Mouse (Mus musculus) gastrocnemius, adult 18-20 months (tissue): ENCODE data around the gene Teddm1a. TPM values are rescaled to one million over a fixed set of nuclear protein-coding genes. Genes with fewer than 3 reads are reported as not detected.
A peak's percentile ranks its signal among the peaks of the same experiment; 100 is the strongest.

Source experiments
- microRNA-seq: library from miRNA; unstranded; fragments of <30 nt; microRNA quantifications from one replicate; pipeline ENCODE4 v1.2.0, GENCODE M21; 2021
- total RNA-seq, 2 experiments: library from RNA; stranded (reverse); gene quantifications; 2 replicates each; pipeline ENCODE4 v1.2.3; 2021

The Teddm1a gene
- total RNA-seq, 2 experiments from 2014 or later, result not detected

Small RNA genes within 50 kb of the gene (microRNA-seq; reads per million reads assigned to microRNA genes)
- gene Mir8114, result 10.6 reads per million, percentile 25 among the genes with 10 or more reads in this experiment

Other genes starting within 250 kb of the Teddm1a start
- gene Rgs8, start 238.7 kb upstream of the Teddm1a start, total RNA-seq, result not detected
- under 1 TPM; 0.81 to 0.87 TPM for gene Rgs16, start 151.4 kb upstream of the Teddm1a start, total RNA-seq
- gene Rnasel, start 142.3 kb upstream of the Teddm1a start, total RNA-seq, result 1 to 10 TPM in 1 of 2 experiments, under 1 TPM in 1; 0.87 to 1.5 TPM
- gene Rgsl1, start 47.6 kb upstream of the Teddm1a start, total RNA-seq, result under 1 TPM; 0.09 to 0.11 TPM
- gene Teddm1b, start 17.4 kb upstream of the Teddm1a start, total RNA-seq, result not detected
- 100 to 1,000 TPM; 295 to 614 TPM for gene Glul, start 8.2 kb downstream of the Teddm1a start, total RNA-seq
- gene Teddm2, start 8.5 kb downstream of the Teddm1a start, total RNA-seq, result 1 to 10 TPM; 1.5 to 2.5 TPM